ENCODE assay signal across 22 mouse cellular contexts in the genomic region with DNA sequence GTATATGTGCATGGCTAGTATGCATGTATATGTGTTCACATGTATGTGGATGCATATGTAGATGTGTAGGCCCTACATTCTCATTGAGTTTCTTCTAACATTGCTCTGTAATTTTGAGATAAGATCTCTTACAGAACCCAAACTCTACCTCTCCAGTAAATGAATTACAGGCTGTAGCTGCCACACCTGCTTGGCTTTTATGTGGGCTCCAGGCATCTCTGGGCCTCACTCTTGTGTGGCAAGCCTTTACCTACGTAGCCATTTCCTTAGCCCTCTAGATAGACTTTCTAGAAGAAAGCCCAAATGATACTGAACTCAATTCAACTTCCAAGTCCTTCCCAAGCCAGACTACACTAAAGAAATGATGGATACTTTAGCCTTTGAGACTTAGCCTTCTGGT. TPM values are rescaled to one million over a fixed set of nuclear protein-coding genes. Genes with fewer than 3 reads are reported as not detected.
DNase-seq lines count a peak whose midpoint lies in the region; ATAC-seq and TF ChIP-seq lines count a peak whose summit lies in the region.
"Had no signal": no experiment of that assay in that cellular context is flagged by ENCODE, and none has a peak within 500 bp of the region (broad histone marks: within the 10 kb centered on the region; RNA-seq: fewer than 3 reads in every experiment).

No protein-coding gene starts in this region.

- no peak for TF ChIP-seq POLR2A in kidney, adult 2 months (IDR thresholded peaks at IDR 0.05; ENCODE audit: low read depth, low read length)

- H3K36me3 ChIP-seq in kidney, adult 2 months (ENCODE audit: control insufficient read depth, insufficient read depth, low read length): peaks cover 1% of the 10 kb centered on the region; the same call in 1 of the 2 replicates
- H3K36me3 ChIP-seq in hindbrain, embryonic 13.5 days: peaks cover 29% of the 10 kb centered on the region
- peaks cover 6% of the 10 kb centered on the region; the same call in 1 of the 2 replicates for H3K36me3 ChIP-seq in forebrain, embryonic 16.5 days (ENCODE audit: control insufficient read depth, insufficient read depth)
- H3K36me3 ChIP-seq: intestine, embryonic 15.5 days had no signal

- WGBS in kidney, adult 2 months: 69% methylated on average over 1 of the region's 1 CpGs
- WGBS in hindbrain, embryonic 13.5 days: 82% methylated on average over 1 of the region's 1 CpGs
- WGBS in forebrain, embryonic 16.5 days: 86% methylated on average over 1 of the region's 1 CpGs

- H3K4me1 ChIP-seq in kidney, adult 2 months (ENCODE audit: control insufficient read depth, insufficient read depth, low read length): peaks cover 10% of the 10 kb centered on the region
- peaks cover 7% of the 10 kb centered on the region for H3K4me1 ChIP-seq in hindbrain, embryonic 13.5 days (replicated peaks)
- peaks cover 5% of the 10 kb centered on the region for H3K4me1 ChIP-seq in forebrain, embryonic 16.5 days (replicated peaks; ENCODE audit: control insufficient read depth, insufficient read depth, low read length)
- H3K4me1 ChIP-seq: intestine, embryonic 15.5 days had no signal

- no peak overlapping the region for H3K4me3 ChIP-seq in kidney, adult 2 months (ENCODE audit: insufficient read depth, low read depth, low read length)
- H3K4me3 ChIP-seq in hindbrain, embryonic 13.5 days: no peak overlapping the region
- H3K4me3 ChIP-seq in forebrain, embryonic 16.5 days (replicated peaks; ENCODE audit: low read length): no peak overlapping the region
- H3K4me3 ChIP-seq: forebrain, embryonic 13.5 days; heart, adult 2 months; heart, embryonic 13.5 days; intestine, embryonic 15.5 days; midbrain, embryonic 15.5 days; neural tube, embryonic 13.5 days had no signal

- H3K27me3 ChIP-seq in kidney, adult 2 months (replicated peaks; ENCODE audit: control insufficient read depth, insufficient read depth, low read length): no peaks in the 10 kb centered on the region
- no peaks in the 10 kb centered on the region for H3K27me3 ChIP-seq in hindbrain, embryonic 13.5 days
- no peaks in the 10 kb centered on the region for H3K27me3 ChIP-seq in forebrain, embryonic 16.5 days (replicated peaks; ENCODE audit: control insufficient read depth, insufficient read depth, low read length)
- H3K27me3 ChIP-seq: forebrain, embryonic 13.5 days; heart, embryonic 13.5 days; intestine, embryonic 15.5 days; midbrain, embryonic 15.5 days; neural tube, embryonic 13.5 days had no signal

- TF ChIP-seq CTCF in kidney, adult 2 months (conservative IDR thresholded peaks at IDR 0.05; ENCODE audit: insufficient read depth, insufficient read length, low read depth, low read length): no peak

- DNase-seq in kidney, adult 2 months: peak; percentile 22
- no peak for DNase-seq in kidney, adult 8-10 months
- peak; percentile 12 for DNase-seq in ZHBTc4 (ENCODE audit: low read depth, low spot score)
- peak; percentile 27 to 63 for DNase-seq in thymus, adult 18-20 months
- DNase-seq in thymus, postnatal 36 days: peak; percentile 36 to 71
- DNase-seq in urinary bladder, adult 18-20 months (ENCODE audit: low spot score in 2 of 2): no peak
- DNase-seq: adrenal gland, postnatal 25 days; cerebellum, adult 8-10 months; cerebellum, postnatal 36 days; gastrocnemius, postnatal 25 days; heart, adult 2 months; heart, postnatal 14 days; kidney, postnatal 10 days; layer of hippocampus, postnatal 36 days had no signal

- no peak for ATAC-seq in hindbrain, embryonic 13.5 days (ENCODE audit: low FRiP score)
- ATAC-seq in forebrain, embryonic 16.5 days: no peak
- ATAC-seq: forebrain, embryonic 13.5 days; intestine, embryonic 15.5 days; midbrain, embryonic 15.5 days had no signal

- H3K4me2 ChIP-seq in hindbrain, embryonic 13.5 days: no peak overlapping the region
- H3K4me2 ChIP-seq in forebrain, embryonic 16.5 days (ENCODE audit: low read length): no peak overlapping the region
- H3K4me2 ChIP-seq: forebrain, embryonic 13.5 days; heart, embryonic 13.5 days; intestine, embryonic 15.5 days; midbrain, embryonic 15.5 days; neural tube, embryonic 13.5 days had no signal

- no peak overlapping the region for H3K27ac ChIP-seq in kidney, adult 2 months (ENCODE audit: insufficient read depth, low read depth, low read length)
- H3K27ac ChIP-seq in hindbrain, embryonic 13.5 days: no peak overlapping the region
- no peak overlapping the region for H3K27ac ChIP-seq in forebrain, embryonic 16.5 days (ENCODE audit: low read length)
- H3K27ac ChIP-seq: forebrain, embryonic 13.5 days; heart, adult 2 months; heart, embryonic 13.5 days; intestine, embryonic 15.5 days; macrophage; midbrain, embryonic 15.5 days; neural tube, embryonic 13.5 days had no signal

- no peak overlapping the region for H3K9ac ChIP-seq in hindbrain, embryonic 13.5 days
- no peak overlapping the region for H3K9ac ChIP-seq in forebrain, embryonic 16.5 days (replicated peaks; ENCODE audit: low read depth, low read length)
- H3K9ac ChIP-seq: forebrain, embryonic 13.5 days; heart, embryonic 13.5 days; intestine, embryonic 15.5 days; midbrain, embryonic 15.5 days; neural tube, embryonic 13.5 days had no signal

- H3K9me3 ChIP-seq in hindbrain, embryonic 13.5 days: no peaks in the 10 kb centered on the region
- H3K9me3 ChIP-seq in forebrain, embryonic 16.5 days (ENCODE audit: control insufficient read depth, low read length): no peaks in the 10 kb centered on the region
- H3K9me3 ChIP-seq: forebrain, embryonic 13.5 days; heart, embryonic 13.5 days; intestine, embryonic 15.5 days; midbrain, embryonic 15.5 days; neural tube, embryonic 13.5 days had no signal

RNA-seq across cellular contexts. Expression of a gene that starts 7.4 kb away (rescaled TPM):
- 72.9 and 82.5 TPM in 2 replicates for polyA plus RNA-seq in kidney, adult 2 months (2012; rRNA removed)
- 74.2 and 77.5 TPM in 2 replicates for polyA plus RNA-seq in hindbrain, embryonic 13.5 days (2015; fragmentation: Nextera tagmentation; extraction: Ambion mirVana)
- polyA plus RNA-seq in forebrain, embryonic 16.5 days (2015; fragmentation: Nextera tagmentation; extraction: Ambion mirVana): 79.6 and 86.7 TPM in 2 replicates

RNA-seq across cellular contexts. Expression of a gene that starts 28.6 kb away (rescaled TPM):
- polyA plus RNA-seq in kidney, adult 2 months (2012; rRNA removed): 4.7 and 7.7 TPM in 2 replicates
- polyA plus RNA-seq in hindbrain, embryonic 13.5 days (2015; fragmentation: Nextera tagmentation; extraction: Ambion mirVana): 55.1 and 61.3 TPM in 2 replicates
- 72.8 and 78.8 TPM in 2 replicates for polyA plus RNA-seq in forebrain, embryonic 16.5 days (2015; fragmentation: Nextera tagmentation; extraction: Ambion mirVana)

Comparison
In these comparisons a context has a peak if more than half of its experiments do, and no peak if none do; other contexts are left out.
1. DNase-seq: peak in kidney, adult 2 months (single experiment), ZHBTc4 (single experiment), thymus, adult 18-20 months (2 of 2) and thymus, postnatal 36 days (2 of 2); none in kidney, adult 8-10 months (0 of 2) and urinary bladder, adult 18-20 months (0 of 2).